Mouse (Mus musculus): Measurements from ENCODE around the gene Igsf8. TPM values are rescaled to one million over a fixed set of nuclear protein-coding genes. Genes with fewer than 3 reads are reported as not detected.

The Igsf8 gene
- total and polyA plus RNA-seq, 3 experiments = 32.2 to 126 (median 38.3) TPM

DNA sequence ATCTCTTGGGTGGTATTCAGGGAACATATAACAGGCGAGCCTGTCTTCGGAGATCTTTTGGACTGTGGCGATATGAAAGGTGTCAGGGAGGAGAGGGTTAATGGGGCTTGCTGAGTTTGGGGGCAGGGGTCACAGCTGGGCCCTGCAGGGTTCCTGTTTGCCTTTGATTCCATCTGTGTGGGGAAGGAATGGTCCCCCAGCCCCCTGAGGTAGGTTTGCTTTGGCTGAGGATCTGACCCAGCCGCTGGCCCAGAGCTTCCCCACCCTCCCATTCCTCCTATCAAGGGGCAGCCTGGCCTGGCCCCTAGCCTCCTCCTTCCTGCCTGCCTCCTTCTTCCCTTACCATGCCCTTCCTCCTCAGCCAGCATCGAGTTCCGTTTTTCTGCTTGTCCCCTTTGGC, 41.4 kb downstream of the Igsf8 start:
- no peak for DNase-seq

GRCm38 (mm10) chr1:172304443-172304842, 43.0 kb downstream of the Igsf8 start:
- DNase-seq = no peak

GRCm38 (mm10) chr1:172305153-172305552, 43.7 kb downstream of the Igsf8 start:
- no peak for DNase-seq

- DNase-seq = peak; percentile 38
Measured at GRCm38 (mm10) chr1:172305635-172306034, 44.2 kb downstream of the Igsf8 start.

- no peak for DNase-seq
Measured at GRCm38 (mm10) chr1:172306196-172306595, 44.8 kb downstream of the Igsf8 start.

DNA sequence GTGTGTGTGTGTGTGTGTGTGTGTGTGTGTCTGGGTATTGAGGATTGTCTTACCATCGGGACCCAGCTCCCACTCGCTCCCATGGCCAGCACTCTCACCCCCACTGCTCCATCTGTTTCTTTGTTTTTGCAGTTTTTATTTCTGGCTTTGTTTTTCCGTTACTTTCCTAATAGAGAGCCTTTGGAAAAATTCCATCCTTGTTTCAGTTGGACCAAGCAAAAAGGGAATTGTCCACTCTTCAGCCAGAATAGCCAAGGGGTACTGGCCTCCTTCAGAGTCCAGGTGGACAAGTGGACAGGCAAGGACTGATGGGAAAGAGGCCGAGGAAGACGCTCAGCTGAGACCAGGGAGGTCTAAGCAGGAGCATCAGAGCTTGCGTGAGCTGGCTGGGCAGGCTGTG, 45.4 kb downstream of the Igsf8 start:
- DNase-seq = no peak

GRCm38 (mm10) chr1:172307936-172308335, 46.5 kb downstream of the Igsf8 start:
- DNase-seq = no peak

- no peak for DNase-seq
Measured at GRCm38 (mm10) chr1:172308409-172308808, 47.0 kb downstream of the Igsf8 start.

DNA sequence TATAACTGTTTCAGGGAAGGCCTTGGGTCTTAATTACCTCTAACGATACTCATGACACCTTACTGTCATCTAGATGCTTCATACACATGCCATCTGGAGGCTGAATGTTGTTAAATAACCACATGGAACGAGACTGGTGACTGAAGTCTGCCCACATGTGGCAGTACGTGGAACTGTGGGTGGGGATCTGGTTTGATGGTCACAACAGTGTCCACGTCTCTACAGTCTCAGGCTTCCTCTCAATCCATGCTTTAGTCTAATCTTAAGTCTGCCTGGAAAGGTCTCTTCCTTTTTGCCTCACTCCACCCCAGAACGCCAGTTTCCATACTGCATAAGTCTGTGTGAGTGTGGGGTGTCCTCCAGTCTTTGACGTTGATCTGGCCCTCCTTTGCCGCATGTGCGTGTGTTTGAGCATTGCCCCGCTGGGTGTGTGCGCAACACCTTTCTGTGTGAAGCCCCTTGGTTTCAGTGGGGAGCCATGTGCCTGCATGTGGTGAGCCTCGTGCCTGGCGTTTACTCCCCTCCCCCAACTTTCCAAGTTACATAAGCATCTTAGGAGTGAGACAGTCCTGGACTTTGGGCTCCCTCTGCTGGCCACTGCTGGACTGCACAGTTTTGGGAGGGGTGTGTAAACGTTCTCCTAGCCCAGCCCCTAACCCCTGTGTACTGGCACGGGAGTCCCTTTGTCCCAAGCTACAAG, 48.4 kb downstream of the Igsf8 start:
- DNase-seq = peak; percentile 90

- DNase-seq = peak; percentile 83
Measured at GRCm38 (mm10) chr1:172311248-172311906, 49.9 kb downstream of the Igsf8 start.

DNA sequence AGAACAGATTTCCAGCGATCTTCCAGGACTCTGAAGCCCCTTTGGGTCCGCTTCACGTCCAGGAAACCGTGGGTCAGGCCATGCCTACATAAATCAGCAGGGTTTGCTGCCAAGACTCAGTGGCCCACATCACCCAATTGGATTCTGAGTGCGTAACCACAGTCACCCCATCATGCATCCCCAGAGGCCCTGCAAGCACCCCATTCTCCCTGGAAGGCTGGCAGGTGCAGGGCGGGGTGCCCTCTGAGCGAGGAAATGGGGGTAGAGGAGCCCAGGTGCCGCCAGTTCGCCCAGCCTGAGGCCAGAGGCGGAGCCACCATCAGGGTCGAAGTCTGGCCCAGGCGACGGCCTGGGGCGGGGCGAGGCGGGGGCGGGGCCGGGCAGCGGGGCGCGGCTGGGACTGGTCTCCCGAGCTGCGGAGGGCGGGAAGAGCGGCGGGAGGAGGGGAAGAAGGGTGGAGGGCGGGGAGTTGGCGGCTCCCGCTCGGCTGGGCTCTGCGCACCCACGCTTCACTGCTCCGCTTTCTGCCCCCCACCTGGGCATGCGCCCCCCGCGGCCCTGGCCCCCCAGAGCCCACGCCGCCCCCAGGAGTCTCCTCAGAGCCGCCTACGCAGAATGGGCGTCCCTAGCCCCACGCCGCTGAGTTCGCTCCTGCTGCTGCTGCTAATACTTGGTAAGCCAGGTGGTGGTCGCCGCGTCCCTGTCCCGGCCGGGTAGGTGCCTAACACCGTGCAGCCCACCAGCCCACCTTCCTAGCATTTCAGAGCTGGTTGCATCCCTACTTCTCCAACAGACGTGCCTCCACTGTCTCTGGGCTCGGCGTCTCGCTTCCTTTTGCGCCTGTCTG, 50.7 kb downstream of the Igsf8 start:
- peak; percentile 96 for DNase-seq

GRCm38 (mm10) chr1:172312768-172313561, 51.5 kb downstream of the Igsf8 start:
- DNase-seq = no peak

- no peak for DNase-seq
Measured at GRCm38 (mm10) chr1:172313613-172314411, 52.4 kb downstream of the Igsf8 start.

DNA sequence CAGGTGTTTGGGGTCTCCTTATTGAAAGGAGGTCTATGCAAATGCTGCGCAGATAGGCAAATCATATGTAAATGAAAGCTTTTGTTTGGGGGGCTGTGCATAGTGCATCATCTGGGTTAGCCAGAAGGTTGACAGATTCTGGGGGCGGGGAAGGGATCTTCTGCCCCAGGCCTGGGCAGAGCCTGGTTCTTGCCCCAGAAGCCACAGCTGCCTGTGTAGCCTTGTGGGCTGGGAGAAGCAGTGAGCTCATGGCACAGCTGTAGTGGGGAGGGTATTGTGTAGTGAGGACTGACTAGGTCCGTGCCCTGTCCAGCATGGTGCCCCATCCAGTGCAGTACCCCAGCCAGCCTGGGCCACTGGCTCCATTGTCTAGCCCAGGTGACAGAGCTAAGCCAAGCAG, 53.5 kb downstream of the Igsf8 start:
- no peak for DNase-seq

GRCm38 (mm10) chr1:172317431-172317830, 56.0 kb downstream of the Igsf8 start:
- no peak for DNase-seq

DNA sequence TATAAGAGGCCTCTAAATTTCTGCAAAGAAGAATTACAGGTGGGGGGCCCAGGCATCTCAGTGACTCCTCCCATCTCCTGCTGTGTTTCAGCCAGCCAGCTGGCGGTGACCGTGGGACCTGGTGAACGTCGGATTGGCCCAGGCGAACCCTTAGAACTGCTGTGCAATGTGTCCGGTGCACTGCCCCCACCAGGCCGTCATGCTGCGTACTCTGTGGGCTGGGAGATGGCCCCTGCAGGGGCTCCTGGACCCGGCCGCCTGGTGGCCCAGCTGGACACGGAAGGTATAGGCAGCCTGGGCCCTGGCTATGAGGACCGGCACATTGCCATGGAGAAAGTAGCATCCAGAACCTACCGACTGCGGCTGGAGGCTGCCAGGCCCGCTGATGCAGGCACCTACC, 56.5 kb downstream of the Igsf8 start:
- no peak for DNase-seq

GRCm38 (mm10) chr1:172318424-172319035, 57.1 kb downstream of the Igsf8 start:
- no peak for DNase-seq

- no peak for DNase-seq
Measured at GRCm38 (mm10) chr1:172319346-172319745, 57.9 kb downstream of the Igsf8 start.

GRCm38 (mm10) chr1:172319921-172320411, 58.5 kb downstream of the Igsf8 start:
- no peak for DNase-seq

- DNase-seq = no peak
Measured at GRCm38 (mm10) chr1:172322725-172323124, 61.3 kb downstream of the Igsf8 start.
